In the genomic region with DNA sequence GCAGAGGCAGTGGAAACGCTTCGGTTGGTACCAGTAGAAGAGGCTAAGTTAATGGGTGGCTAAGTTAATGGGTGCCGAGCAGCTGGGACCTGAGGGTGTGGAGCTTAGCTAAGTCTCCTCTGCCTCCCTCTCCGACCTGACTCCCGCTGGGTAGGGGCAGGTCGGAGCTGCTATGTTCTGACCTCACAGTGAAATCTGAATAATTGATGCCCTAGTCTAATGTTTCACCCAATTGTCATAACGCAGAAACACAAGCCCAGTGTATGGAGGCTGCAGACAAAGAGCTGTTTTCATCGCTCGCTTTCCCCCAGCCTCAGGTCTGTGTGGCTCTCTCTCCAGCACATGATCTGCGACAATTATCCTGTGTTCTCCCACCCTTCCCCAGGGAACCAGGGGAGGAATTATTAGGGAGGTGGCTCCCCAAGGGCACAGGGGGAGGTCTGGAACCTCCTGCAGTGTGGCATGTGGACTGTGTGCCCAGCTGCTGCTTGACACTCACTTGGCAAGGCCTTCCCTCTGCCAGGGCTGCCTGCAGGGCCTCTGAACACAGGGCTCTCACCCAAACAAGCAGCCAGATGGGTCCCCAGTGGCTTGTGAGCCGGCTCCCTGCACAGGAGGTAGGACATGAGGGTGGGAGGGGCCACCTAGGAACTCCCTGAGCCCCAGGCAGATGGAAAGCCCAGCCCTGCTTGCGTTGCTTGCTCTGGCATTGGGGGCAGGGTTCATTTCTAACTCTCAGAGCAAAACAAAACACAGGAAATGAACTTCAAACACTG, we compare ENCODE assay signal across 8 mouse cellular contexts. TPM values are rescaled to one million over a fixed set of nuclear protein-coding genes. Genes with fewer than 3 reads are reported as not detected.
DNase-seq lines count a peak whose midpoint lies in the region; ATAC-seq and TF ChIP-seq lines count a peak whose summit lies in the region.

No protein-coding gene starts in this region.

- H3K9me3 ChIP-seq in kidney, embryonic 16.5 days (ENCODE audit: low read length): no peaks in the 10 kb centered on the region
- no peaks in the 10 kb centered on the region for H3K9me3 ChIP-seq in limb, embryonic 12.5 days

- H3K4me3 ChIP-seq in cerebellum, adult 2 months (replicated peaks; ENCODE audit: insufficient read depth, low read depth, low read length): no peak overlapping the region
- H3K4me3 ChIP-seq in kidney, embryonic 16.5 days (ENCODE audit: low read length): no peak overlapping the region
- H3K4me3 ChIP-seq in limb, embryonic 12.5 days (replicated peaks): no peak overlapping the region

- peak overlapping the region; percentile 52 for H3K27ac ChIP-seq in cerebellum, adult 2 months (ENCODE audit: insufficient read depth, low read length)
- peak overlapping the region; percentile 79 for H3K27ac ChIP-seq in kidney, embryonic 16.5 days (ENCODE audit: low read length)
- peak overlapping the region; percentile 84 for H3K27ac ChIP-seq in limb, embryonic 12.5 days

- peaks cover 39% of the 10 kb centered on the region for H3K4me1 ChIP-seq in cerebellum, adult 2 months (ENCODE audit: control insufficient read depth, insufficient read depth, low read length)
- peaks cover 15% of the 10 kb centered on the region for H3K4me1 ChIP-seq in kidney, embryonic 16.5 days (ENCODE audit: insufficient read depth, low read length)
- H3K4me1 ChIP-seq in limb, embryonic 12.5 days (replicated peaks): peaks cover 16% of the 10 kb centered on the region

- no peaks in the 10 kb centered on the region for H3K27me3 ChIP-seq in cerebellum, adult 2 months (ENCODE audit: control insufficient read depth, insufficient read depth, low read length)
- H3K27me3 ChIP-seq in kidney, embryonic 16.5 days (ENCODE audit: insufficient read depth, low read length): no peaks in the 10 kb centered on the region
- H3K27me3 ChIP-seq in limb, embryonic 12.5 days: no peaks in the 10 kb centered on the region

- no peak for TF ChIP-seq POLR2A in cerebellum, adult 2 months (IDR thresholded peaks at IDR 0.05; ENCODE audit: borderline replicate concordance, insufficient read depth, low read length)

- peak; percentile 32 for DNase-seq in embryo, embryonic 10 days (ENCODE audit: low spot score)
- DNase-seq in embryo, embryonic 9.5 days (ENCODE audit: extremely low spot score): no peak
- peak; percentile 58 to 62 for DNase-seq in cerebellum, adult 2 months
- peak; percentile 25 to 64 for DNase-seq in frontal cortex, postnatal 14 days (ENCODE audit: low spot score in 2 of 2)
- DNase-seq in neural tube, embryonic 10.5 days (ENCODE audit: extremely low spot score, low spot score): peak; percentile 30
- peak; percentile 88 for DNase-seq in thymus, postnatal 25 days

- no peak for TF ChIP-seq CTCF in cerebellum, adult 2 months (IDR thresholded peaks at IDR 0.05; ENCODE audit: borderline replicate concordance, insufficient read depth, low read depth, low read length)

- WGBS in cerebellum, adult 2 months: 48% methylated on average over 12 of the region's 12 CpGs
- WGBS in kidney, embryonic 16.5 days: 33% methylated on average over 12 of the region's 12 CpGs
- 39% methylated on average over 12 of the region's 12 CpGs for WGBS in limb, embryonic 12.5 days

- no peaks in the 10 kb centered on the region for H3K36me3 ChIP-seq in kidney, embryonic 16.5 days (ENCODE audit: insufficient read depth, low read length)
- no peaks in the 10 kb centered on the region for H3K36me3 ChIP-seq in limb, embryonic 12.5 days

- peak overlapping the region; percentile 39 for H3K9ac ChIP-seq in kidney, embryonic 16.5 days (replicated peaks; ENCODE audit: low read length)
- no peak overlapping the region for H3K9ac ChIP-seq in limb, embryonic 12.5 days (replicated peaks)

- ATAC-seq in kidney, embryonic 16.5 days (ENCODE audit: low FRiP score, low TSS enrichment): peak; percentile 93
- ATAC-seq in limb, embryonic 12.5 days (ENCODE audit: insufficient number of reproducible peaks, insufficient read depth, low FRiP score, low TSS enrichment, low read depth): peak; percentile 58; the same call in 1 of the 2 replicates

- peak overlapping the region; percentile 10; the same call in 1 of the 2 replicates for H3K4me2 ChIP-seq in kidney, embryonic 16.5 days (replicated peaks; ENCODE audit: low read depth, low read length)
- H3K4me2 ChIP-seq in limb, embryonic 12.5 days: no peak overlapping the region

RNA-seq across cellular contexts. Expression of gene Klf13, which starts 47.9 kb away (rescaled TPM):
- 60.8 and 68.9 TPM in 2 replicates for polyA plus RNA-seq in cerebellum, adult 2 months (2012; rRNA removed)
- polyA plus RNA-seq in kidney, embryonic 16.5 days (2015; fragmentation: Nextera tagmentation; extraction: Ambion mirVana): 23.2 and 23.7 TPM in 2 replicates
- 16.9 and 17.0 TPM in 2 replicates for polyA plus RNA-seq in limb, embryonic 12.5 days (2016; fragmentation: Nextera tagmentation; extraction: Ambion mirVana)
